Mouse (Mus musculus): ENCODE results near the gene Spg20.

DNA sequence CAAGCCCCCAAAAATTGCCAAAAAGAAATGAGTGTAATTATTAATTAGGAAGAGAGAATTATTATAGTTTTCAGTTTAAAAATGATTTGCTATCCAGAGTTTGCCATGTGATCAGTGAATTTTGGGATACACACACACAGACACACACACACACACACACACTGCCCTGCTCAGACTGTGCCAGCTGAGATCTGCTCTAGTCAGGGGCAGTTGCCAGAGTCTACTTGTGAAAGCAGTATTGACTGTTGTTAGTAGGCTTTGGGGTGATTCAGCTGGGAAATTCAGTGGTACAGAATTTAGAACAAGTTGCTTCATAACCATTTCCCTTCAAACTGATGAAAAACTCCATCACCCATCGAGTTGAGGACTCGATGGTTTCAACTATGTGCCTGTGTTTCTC lies 35.2 kb downstream of the Spg20 start:
- TF ChIP-seq CTCF (conservative IDR thresholded peaks at IDR 0.05; ENCODE audit: low read length) (no peak), POU5F1 (IDR thresholded peaks at IDR 0.05; ENCODE audit: borderline replicate concordance, low read length) (no peak)

Measured in E14TG2a.4 (cell line).